Mouse (Mus musculus) stomach, embryonic 14.5 days (tissue): ENCODE data around the gene Npl. TPM values are rescaled to one million over a fixed set of nuclear protein-coding genes. Genes with fewer than 3 reads are reported as not detected.

ENCODE experiments used
- ATAC-seq: fragments of 200-750 bp; cut with Nextera tagmentation; 2 replicates; pipeline ENCODE4 v1.8.0; 2017; ENCODE audit warnings: low read depth, moderate TSS enrichment; ENCODE audit not compliant: insufficient number of reproducible peaks, insufficient read depth, low FRiP score
- H3K27ac ChIP-seq: fragments of 300-500 bp; sonication (generic); 2 replicates; pipeline ENCODE4 v1.5.1; 2014; ENCODE audit warnings: mild to moderate bottlenecking, low read length, moderate library complexity, mixed read lengths
- H3K27me3 ChIP-seq: fragments of 300-500 bp; sonication (generic); 2 replicates; pipeline ENCODE4 v1.6.1; 2014; ENCODE audit warnings: low read length, control low read depth, mixed read lengths; ENCODE audit not compliant: control insufficient read depth, insufficient read depth
- H3K36me3 ChIP-seq: fragments of 300-500 bp; sonication (generic); 2 replicates; pipeline ENCODE4 v1.6.1; 2014; ENCODE audit warnings: mild to moderate bottlenecking, control low read depth, low read length, moderate library complexity, mixed read lengths; ENCODE audit not compliant: control insufficient read depth, insufficient read depth
- H3K4me1 ChIP-seq: fragments of 300-500 bp; sonication (generic); 2 replicates; pipeline ENCODE4 v1.6.1; 2014; ENCODE audit warnings: low read length, control low read depth, mixed read lengths; ENCODE audit not compliant: control insufficient read depth, insufficient read depth
- H3K4me2 ChIP-seq: fragments of 300-500 bp; sonication (generic); replicated peaks from 2 replicates; pipeline ENCODE4 v1.6.1; 2014; ENCODE audit warnings: low read depth, low read length, control low read depth
- H3K4me3 ChIP-seq: fragments of 300-500 bp; sonication (generic); 2 replicates; pipeline ENCODE4 v1.5.1; 2014; ENCODE audit warnings: low read depth, low read length, control low read depth
- H3K9ac ChIP-seq: fragments of 300-500 bp; sonication (generic); replicated peaks from 2 replicates; pipeline ENCODE4 v1.6.1; 2014; ENCODE audit warnings: low read depth, mild to moderate bottlenecking, control low read depth, low read length, moderate library complexity, mixed read lengths
- H3K9me3 ChIP-seq: fragments of 300-500 bp; sonication (generic); 2 replicates; pipeline ENCODE4 v1.6.1; 2016; ENCODE audit warnings: low read depth, low read length, control low read depth; ENCODE audit not compliant: control insufficient read depth
- WGBS: fragments of 180-500 bp; shearing (Covaris S2); extraction: QIAGEN DNeasy Blood & Tissue Kit; methylation state at CpG from one replicate; pipeline ENCODE4 v1.1.7; 2014; 5-methylcytosine and 5-hydroxymethylcytosine counted together
- polyA plus RNA-seq: library from polyadenylated mRNA; unstranded; fragments of >200 nt; fragmentation: Nextera tagmentation; extraction: Ambion mirVana; gene quantifications from 2 replicates; pipeline ENCODE4 v1.2.1, GENCODE M21; 2014

The Npl gene
- polyA plus RNA-seq, 1 experiment from 2014 or later, result 6.6 TPM

- H3K4me3 ChIP-seq, result no peak overlapping the region
- 84% methylated on average over 1 of the region's 1 CpGs for WGBS
- H3K4me1 ChIP-seq, result peaks cover 12% of the 10 kb centered on the region; the same call in 1 of the 2 replicates
- H3K9ac ChIP-seq, result no peak overlapping the region
- no peak overlapping the region for H3K27ac ChIP-seq
- peaks cover 61% of the 10 kb centered on the region for H3K36me3 ChIP-seq
- H3K4me2 ChIP-seq, result no peak overlapping the region
- H3K27me3 ChIP-seq, result no peaks in the 10 kb centered on the region
- no peaks in the 10 kb centered on the region for H3K9me3 ChIP-seq
- no peak for ATAC-seq
These were observed 68.8 kb downstream of the Npl start for GRCm38 (mm10) chr1:153481025-153481412.

GRCm38 (mm10) chr1:153480386-153481024 lies 69.3 kb downstream of the Npl start:
- no peak for ATAC-seq

GRCm38 (mm10) chr1:153479296-153479695 lies 70.5 kb downstream of the Npl start:
- Histone ChIP-seq H3K4me3 (no peak overlapping the region), H3K27ac (no peak overlapping the region), H3K27me3 (no peaks in the 10 kb centered on the region), H3K4me1 (0 out of 2 replicates have a peak, but pooled peaks cover 3% of the 10 kb centered on the region), H3K9ac (no peak overlapping the region), H3K4me2 (no peak overlapping the region), H3K9me3 (no peaks in the 10 kb centered on the region), H3K36me3 (peaks cover 76% of the 10 kb centered on the region)
- no peak for ATAC-seq
- 82% methylated on average over 1 of the region's 1 CpGs for WGBS

More at GRCm38 (mm10) chr1:153480386-153481024, 69.3 kb downstream of the Npl start:
- Histone ChIP-seq H3K27ac (no peak overlapping the region), H3K9me3 (no peaks in the 10 kb centered on the region), H3K4me2 (no peak overlapping the region), H3K9ac (no peak overlapping the region), H3K4me1 (peaks cover 12% of the 10 kb centered on the region; the same call in 1 of the 2 replicates), H3K4me3 (no peak overlapping the region), H3K27me3 (no peaks in the 10 kb centered on the region), H3K36me3 (peaks cover 64% of the 10 kb centered on the region)
- 41% methylated on average over 1 of the region's 1 CpGs for WGBS

GRCm38 (mm10) chr1:153461796-153462195 lies 88.0 kb downstream of the Npl start:
- ATAC-seq, result no peak
- Histone ChIP-seq H3K4me1 (no peaks in the 10 kb centered on the region), H3K4me2 (no peak overlapping the region), H3K9ac (no peak overlapping the region), H3K36me3 (peaks cover 95% of the 10 kb centered on the region), H3K27me3 (no peaks in the 10 kb centered on the region), H3K27ac (no peak overlapping the region), H3K4me3 (no peak overlapping the region), H3K9me3 (no peaks in the 10 kb centered on the region)
- 83% methylated on average over 1 of the region's 1 CpGs for WGBS

- ATAC-seq, result no peak
- H3K27ac ChIP-seq, result no peak overlapping the region
- H3K27me3 ChIP-seq, result no peaks in the 10 kb centered on the region
- H3K4me1 ChIP-seq, result no peaks in the 10 kb centered on the region
- H3K4me2 ChIP-seq, result no peak overlapping the region
- peaks cover 57% of the 10 kb centered on the region for H3K36me3 ChIP-seq
- no peak overlapping the region for H3K9ac ChIP-seq
- no peak overlapping the region for H3K4me3 ChIP-seq
- 89% methylated on average over 5 of the region's 5 CpGs for WGBS
- no peaks in the 10 kb centered on the region for H3K9me3 ChIP-seq
These were observed 93.7 kb downstream of the Npl start for GRCm38 (mm10) chr1:153456137-153456536.

- no peak overlapping the region for H3K4me2 ChIP-seq
- H3K9me3 ChIP-seq, result no peaks in the 10 kb centered on the region
- no peaks in the 10 kb centered on the region for H3K4me1 ChIP-seq
- no peak overlapping the region for H3K27ac ChIP-seq
- no peaks in the 10 kb centered on the region for H3K27me3 ChIP-seq
- no peak overlapping the region for H3K9ac ChIP-seq
- ATAC-seq, result no peak
- peaks cover 30% of the 10 kb centered on the region for H3K36me3 ChIP-seq
- 82% methylated on average over 3 of the region's 3 CpGs for WGBS
- H3K4me3 ChIP-seq, result no peak overlapping the region
These were observed 96.7 kb downstream of the Npl start for GRCm38 (mm10) chr1:153453146-153453642.

Other genes starting within 250 kb of the Npl start
- gene Lamc1, start 217.3 kb downstream of the Npl start, polyA plus RNA-seq, result 104 and 111 TPM in 2 replicates
- gene Shcbp1l, start 124.9 kb downstream of the Npl start, polyA plus RNA-seq, result 0.20 and 0.38 TPM in 2 replicates
- 42.6 and 46.8 TPM in 2 replicates for gene Dhx9, start 62.4 kb downstream of the Npl start, polyA plus RNA-seq
- gene Rgs8, start 103.0 kb upstream of the Npl start, polyA plus RNA-seq, result 0.35 and 0.41 TPM in 2 replicates
- gene Rgs16, start 190.3 kb upstream of the Npl start, polyA plus RNA-seq, result 2.4 TPM in 2 replicates
- 9.2 and 11.1 TPM in 2 replicates for gene Rnasel, start 199.4 kb upstream of the Npl start, polyA plus RNA-seq